ENCODE assay signal across 22 mouse cellular contexts in genomic region chr10:71200964-71201363, GRCm38 (mm10). TPM values are rescaled to one million over a fixed set of nuclear protein-coding genes. Genes with fewer than 3 reads are reported as not detected.
DNase-seq lines count a peak whose midpoint lies in the region; ATAC-seq and TF ChIP-seq lines count a peak whose summit lies in the region.
"Had no signal": no experiment of that assay in that cellular context is flagged by ENCODE, and none has a peak within 500 bp of the region (broad histone marks: within the 10 kb centered on the region; RNA-seq: fewer than 3 reads in every experiment).

No protein-coding gene starts in this region.

- peaks cover 9% of the 10 kb centered on the region; the same call in 1 of the 2 replicates for H3K4me1 ChIP-seq in hindbrain, embryonic 15.5 days (replicated peaks)
- no peaks in the 10 kb centered on the region; the same call in 1 of the 2 replicates for H3K4me1 ChIP-seq in hindbrain, embryonic 14.5 days (replicated peaks; ENCODE audit: control insufficient read depth, insufficient read depth, low read length)
- no peaks in the 10 kb centered on the region for H3K4me1 ChIP-seq in ES-E14 (ENCODE audit: control insufficient read depth in 2 of 2, insufficient read depth in 2 of 2, low read length in 2 of 2, poor library complexity in 1 of 2)
- H3K4me1 ChIP-seq in heart, adult 2 months (ENCODE audit: control insufficient read depth, insufficient read depth, low read length), result peaks cover 7% of the 10 kb centered on the region
- H3K4me1 ChIP-seq: embryonic facial prominence, embryonic 10.5 days; heart, embryonic 12.5 days; hindbrain, embryonic 10.5 days had no signal

- H3K27ac ChIP-seq in hindbrain, embryonic 15.5 days (replicated peaks), result peak overlapping the region; percentile 52; the same call in 1 of the 2 replicates
- H3K27ac ChIP-seq in hindbrain, embryonic 14.5 days, result no peak overlapping the region
- no peak overlapping the region for H3K27ac ChIP-seq in ES-E14 (ENCODE audit: insufficient read depth, low read depth, low read length, poor library complexity, severe bottlenecking)
- H3K27ac ChIP-seq in layer of hippocampus, adult 2 months, result peak overlapping the region; percentile 86
- no peak overlapping the region for H3K27ac ChIP-seq in left cerebral cortex, adult 2 months
- no peak overlapping the region for H3K27ac ChIP-seq in heart, adult 2 months
- H3K27ac ChIP-seq: embryonic facial prominence, embryonic 10.5 days; hindbrain, embryonic 10.5 days had no signal

- TF ChIP-seq CTCF in layer of hippocampus, adult 2 months (conservative IDR thresholded peaks at IDR 0.05), result no peak
- TF ChIP-seq CTCF in left cerebral cortex, adult 2 months (IDR thresholded peaks at IDR 0.05), result no peak
- TF ChIP-seq CTCF in heart, adult 2 months (IDR thresholded peaks at IDR 0.05), result no peak

- no peak overlapping the region for H3K9ac ChIP-seq in hindbrain, embryonic 15.5 days
- H3K9ac ChIP-seq in hindbrain, embryonic 14.5 days, result no peak overlapping the region
- peak overlapping the region; percentile 41; the same call in 1 of the 2 replicates for H3K9ac ChIP-seq in ES-E14 (ENCODE audit: insufficient read depth, low read depth, low read length, poor library complexity, severe bottlenecking)
- H3K9ac ChIP-seq in heart, adult 2 months (ENCODE audit: low read depth, low read length), result no peak overlapping the region
- H3K9ac ChIP-seq: heart, embryonic 12.5 days had no signal

- TF ChIP-seq EP300 in heart, adult 2 months (IDR thresholded peaks at IDR 0.05; ENCODE audit: insufficient read depth, low read depth, low read length), result no peak

- no peak for TF ChIP-seq POLR2A in heart, adult 2 months (IDR thresholded peaks at IDR 0.05; ENCODE audit: insufficient read depth, low read depth, low read length)

- H3K27me3 ChIP-seq in hindbrain, embryonic 15.5 days, result no peaks in the 10 kb centered on the region
- no peaks in the 10 kb centered on the region for H3K27me3 ChIP-seq in hindbrain, embryonic 14.5 days (ENCODE audit: control insufficient read depth, insufficient read depth, low read length)
- no peaks in the 10 kb centered on the region for H3K27me3 ChIP-seq in heart, adult 2 months (ENCODE audit: control insufficient read depth, insufficient read depth, low read length)
- H3K27me3 ChIP-seq: heart, embryonic 12.5 days; Patski had no signal

- no peak overlapping the region for H3K4me2 ChIP-seq in hindbrain, embryonic 15.5 days
- H3K4me2 ChIP-seq in hindbrain, embryonic 14.5 days (replicated peaks), result no peak overlapping the region
- H3K4me2 ChIP-seq: heart, embryonic 12.5 days had no signal

- 51% methylated on average over 5 of the region's 5 CpGs for WGBS in hindbrain, embryonic 15.5 days
- WGBS in hindbrain, embryonic 14.5 days, result 54% methylated on average over 5 of the region's 5 CpGs
- 44% methylated on average over 5 of the region's 5 CpGs for WGBS in heart, adult 2 months

- H3K4me3 ChIP-seq in hindbrain, embryonic 15.5 days, result no peak overlapping the region
- no peak overlapping the region for H3K4me3 ChIP-seq in hindbrain, embryonic 14.5 days (replicated peaks; ENCODE audit: low read length)
- no peak overlapping the region for H3K4me3 ChIP-seq in ES-E14 (ENCODE audit: insufficient read depth in 1 of 2, low read depth in 1 of 2, low read length in 2 of 2, poor library complexity in 1 of 2, severe bottlenecking in 1 of 2)
- peak overlapping the region; percentile 18; the same call in 1 of the 2 replicates for H3K4me3 ChIP-seq in layer of hippocampus, adult 2 months
- no peak overlapping the region for H3K4me3 ChIP-seq in left cerebral cortex, adult 2 months
- H3K4me3 ChIP-seq in heart, adult 2 months, result no peak overlapping the region
- H3K4me3 ChIP-seq: embryonic facial prominence, embryonic 10.5 days; heart, embryonic 12.5 days; hindbrain, embryonic 10.5 days had no signal

- H3K9me3 ChIP-seq in hindbrain, embryonic 15.5 days, result no peaks in the 10 kb centered on the region
- H3K9me3 ChIP-seq in hindbrain, embryonic 14.5 days (ENCODE audit: control insufficient read depth, low read length), result no peaks in the 10 kb centered on the region
- no peaks in the 10 kb centered on the region for H3K9me3 ChIP-seq in ES-E14 (ENCODE audit: control insufficient read depth, insufficient read depth, low read depth, low read length)
- H3K9me3 ChIP-seq: embryonic facial prominence, embryonic 10.5 days; heart, embryonic 12.5 days; hindbrain, embryonic 10.5 days had no signal

- DNase-seq in hindbrain, embryonic 14.5 days (ENCODE audit: low spot score), result no peak
- DNase-seq in ES-E14 (ENCODE audit: low read depth, low spot score) (no peak), NIH3T3 (ENCODE audit: low read depth) (peak; percentile 33)
- peak; percentile 22 to 26 for DNase-seq in layer of hippocampus, adult 2 months (ENCODE audit: low spot score in 2 of 2)
- no peak for DNase-seq in left cerebral cortex, adult 2 months (ENCODE audit: extremely low spot score in 1 of 2, low spot score in 2 of 2)
- no peak for DNase-seq in heart, adult 2 months
- DNase-seq: adrenal gland, postnatal 14 days; cerebellum, adult 18-20 months; cerebellum, adult 9-11 months; cerebellum, postnatal 36 days; gastrocnemius, postnatal 14 days had no signal

- no peak for ATAC-seq in hindbrain, embryonic 15.5 days (ENCODE audit: low FRiP score, low read depth)
- no peak for ATAC-seq in hindbrain, embryonic 14.5 days (ENCODE audit: low FRiP score)
- ATAC-seq: activated CD4-positive, CD25-positive, alpha-beta regulatory T cell, adult 4 months; CD4-positive, CD25-positive, alpha-beta regulatory T cell, adult 4 months; forebrain, embryonic 14.5 days; inflammation-experienced regulatory T-cells, adult 6 months; intestine, postnatal 0 days; Patski had no signal

- no peaks in the 10 kb centered on the region for H3K79me2 ChIP-seq in heart, adult 2 months (replicated peaks; ENCODE audit: control insufficient read depth, insufficient read depth, low read length)

- in situ Hi-C loops in ES-E14 (cut with MboI; ENCODE audit: low sequenced_read_pairs in 2 of 2, unreplicated experiment in 2 of 2), result no loop called here

- no peaks in the 10 kb centered on the region for H3K36me3 ChIP-seq in hindbrain, embryonic 15.5 days
- H3K36me3 ChIP-seq in hindbrain, embryonic 14.5 days (replicated peaks; ENCODE audit: control insufficient read depth, insufficient read depth), result no peaks in the 10 kb centered on the region
- H3K36me3 ChIP-seq in ES-E14 (ENCODE audit: control insufficient read depth, insufficient read depth, low read length, poor library complexity, severe bottlenecking), result no peaks in the 10 kb centered on the region
- H3K36me3 ChIP-seq in heart, adult 2 months (ENCODE audit: control insufficient read depth, insufficient read depth, low read length), result no peaks in the 10 kb centered on the region
- H3K36me3 ChIP-seq: embryonic facial prominence, embryonic 10.5 days; heart, embryonic 12.5 days; hindbrain, embryonic 10.5 days had no signal

- intact Hi-C loops in left cerebral cortex, adult 2 months (cut with DNase I), result loop anchor here (5.0 kb wide), 1 partner anchor 209 kb away; no protein-coding TSS in a partner anchor
- intact Hi-C loops in heart, adult 2 months (cut with DNase I), result no loop called here

TF ChIP-seq in ES-E14, 5 proteins besides CTCF, POLR2A, EP300 and RAD21:
- TF ChIP-seq ZNF384 (IDR thresholded peaks at IDR 0.05; ENCODE audit: low read depth, low read length), result no peak
TF ChIP-seq in ES-E14: peak in this region for 0.

RNA-seq across cellular contexts. Expression of gene Tfam, which starts 37.1 kb away (rescaled TPM):
- 40.2 and 50.1 TPM in 2 replicates for polyA plus RNA-seq in hindbrain, embryonic 15.5 days (2015; fragmentation: Nextera tagmentation; extraction: Ambion mirVana)
- 45.0 and 45.4 TPM in 2 replicates for polyA plus RNA-seq in hindbrain, embryonic 14.5 days (2014; fragmentation: Nextera tagmentation; extraction: Ambion mirVana)
- 63.7 and 67.3 TPM in 2 replicates for total RNA-seq in ES-E14 (2012; rRNA removed)
- total RNA-seq in layer of hippocampus, adult 2 months (2021), result 10 to 100 TPM; 44.9 to 47.2 TPM
- total RNA-seq in left cerebral cortex, adult 2 months (2021), result 10 to 100 TPM; 34.0 to 41.1 TPM
- 10 to 100 TPM; 61.0 to 67.5 TPM for total RNA-seq in heart, adult 2 months (2021)
- polyA plus RNA-seq in heart, adult 2 months (2012; rRNA removed), result 8.6 and 13.1 TPM in 2 replicates

RNA-seq across cellular contexts. Expression of gene Bicc1, which starts 41.5 kb away (rescaled TPM):
- 6.5 and 6.6 TPM in 2 replicates for polyA plus RNA-seq in hindbrain, embryonic 15.5 days (2015; fragmentation: Nextera tagmentation; extraction: Ambion mirVana)
- 5.6 and 6.8 TPM in 2 replicates for polyA plus RNA-seq in hindbrain, embryonic 14.5 days (2014; fragmentation: Nextera tagmentation; extraction: Ambion mirVana)
- 1.2 and 1.8 TPM in 2 replicates for total RNA-seq in ES-E14 (2012; rRNA removed)
- 1 to 10 TPM; 4.4 to 5.2 TPM for total RNA-seq in layer of hippocampus, adult 2 months (2021)
- 1 to 10 TPM; 5.1 to 6.7 TPM for total RNA-seq in left cerebral cortex, adult 2 months (2021)
- 10 to 100 TPM; 14.6 to 17.1 TPM for total RNA-seq in heart, adult 2 months (2021)
- 13.7 and 18.7 TPM in 2 replicates for polyA plus RNA-seq in heart, adult 2 months (2012; rRNA removed)
- total RNA-seq: MEL had no signal

Comparison
In these comparisons a context has a peak if more than half of its experiments do, and no peak if none do; other contexts are left out.
1. H3K27ac ChIP-seq: peak in hindbrain, embryonic 15.5 days (single experiment) and layer of hippocampus, adult 2 months (single experiment); none in hindbrain, embryonic 14.5 days (single experiment), ES-E14 (single experiment), left cerebral cortex, adult 2 months (single experiment) and heart, adult 2 months (single experiment).
2. DNase-seq: peak in NIH3T3 (single experiment) and layer of hippocampus, adult 2 months (2 of 2); none in hindbrain, embryonic 14.5 days (single experiment), ES-E14 (single experiment), left cerebral cortex, adult 2 months (0 of 2) and heart, adult 2 months (0 of 2).